Mouse (Mus musculus): Measurements from ENCODE around the gene Prox1. TPM values are rescaled to one million over a fixed set of nuclear protein-coding genes. Genes with fewer than 3 reads are reported as not detected.
A peak's percentile ranks its signal among the peaks of the same experiment; 100 is the strongest.

Gene Prox1
- polyA plus RNA-seq, 1 experiment, result 0.66 TPM

- no peak for DNase-seq (ENCODE audit: low read depth)
These were observed 90.8 kb downstream of the Prox1 start for GRCm38 (mm10) chr1:190079643-190080275.

GRCm38 (mm10) chr1:190076601-190077000 lies 93.9 kb downstream of the Prox1 start:
- peak; percentile 19 for DNase-seq (ENCODE audit: low read depth)

Other genes starting within 250 kb of the Prox1 start
- gene Smyd2, start 248.4 kb downstream of the Prox1 start, polyA plus RNA-seq (2012; rRNA removed), result 40.0 and 51.5 TPM in 2 replicates

Measured in gonadal fat pad, adult 2 months (tissue).